Mouse (Mus musculus) spleen, adult 2 months (tissue): ENCODE results near the gene Mfsd2a.

Source experiments
- CTCF ChIP-seq: fragments of 200-500 bp; IDR thresholded peaks from 2 replicates; pipeline ENCODE4 v1.5.1; 2011; ENCODE audit warnings: mild to moderate bottlenecking, inconsistent platforms; ENCODE audit not compliant: insufficient read depth, insufficient read length, insufficient replicate concordance; ENCODE audit errors: extremely low read depth
- POLR2A ChIP-seq: fragments of 200-500 bp; IDR thresholded peaks from 2 replicates; pipeline ENCODE4 v1.6.1; 2011; ENCODE audit warnings: low read depth, low read length, inconsistent platforms

- no peak for TF ChIP-seq POLR2A
- TF ChIP-seq CTCF: no peak
Measured at GRCm38 (mm10) chr4:122903709-122904108, 57.3 kb downstream of the Mfsd2a start.
